Mouse (Mus musculus): ENCODE results near the gene Zc3h12b. TPM values are rescaled to one million over a fixed set of nuclear protein-coding genes. Genes with fewer than 3 reads are reported as not detected.

Gene Zc3h12b
- polyA plus RNA-seq (2012; ENCODE audit: low replicate concordance): 0.13 and 0.27 TPM in 2 replicates

DNA sequence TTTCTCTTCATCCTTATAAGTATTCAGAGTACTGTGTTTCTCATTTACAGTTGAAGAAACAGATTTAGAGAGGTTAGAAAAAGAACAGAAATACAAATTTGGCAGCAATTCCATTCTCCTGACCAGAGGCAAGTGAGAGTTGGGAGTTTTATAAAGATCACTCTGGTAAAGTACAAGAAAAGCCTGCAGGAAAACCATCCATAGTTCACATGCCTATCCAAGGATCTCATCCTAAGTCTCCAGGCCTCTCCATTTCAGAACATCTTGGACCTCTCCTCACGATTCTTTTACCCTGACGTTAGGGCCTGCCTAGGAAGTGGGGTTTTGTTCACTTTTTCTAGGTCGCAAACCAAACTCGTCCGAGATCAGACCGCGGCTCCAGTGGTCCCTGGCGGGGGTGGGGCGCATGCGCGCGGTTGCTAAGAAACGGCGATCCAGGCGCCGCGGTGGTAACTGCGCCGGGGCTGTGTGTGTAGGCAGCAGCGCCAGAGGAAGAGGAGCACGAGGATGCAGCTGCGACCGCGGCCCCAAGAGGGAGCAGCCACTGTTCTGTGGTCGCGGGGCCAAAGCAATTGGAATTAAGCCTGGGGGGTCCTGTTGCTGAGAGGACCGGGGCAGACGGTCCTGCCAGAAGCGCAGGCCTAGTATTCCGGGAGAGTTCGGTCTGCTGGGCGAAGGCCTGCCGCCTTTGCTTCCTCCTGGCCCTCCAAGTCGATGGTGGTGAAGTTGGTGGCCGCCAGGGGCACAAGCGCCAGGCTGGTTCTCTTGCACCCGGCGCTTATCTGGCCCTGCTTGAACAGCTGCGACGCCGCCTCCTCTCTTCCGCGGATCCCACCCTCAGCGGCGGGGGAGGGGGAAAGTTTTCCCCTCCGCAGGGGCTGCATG is at the start of gene Zc3h12b:
TSS of gene Zc3h12b (plus strand) at position 452 of the 885 bp plus-strand sequence.

GRCm38 (mm10) chrX:95956497-95957293 is 245.2 kb downstream of the Zc3h12b start, which contains the start of gene Las1l:
Gene Las1l, minus strand, starts transcription at chrX:95956962.

Other genes starting within 250 kb of the Zc3h12b start
- gene Asb12, start 153.7 kb upstream of the Zc3h12b start, polyA plus RNA-seq (2012; ENCODE audit: low replicate concordance): not detected in 2 replicates
- gene Pfn5, start 153.6 kb upstream of the Zc3h12b start, polyA plus RNA-seq (2012; ENCODE audit: low replicate concordance): not detected in 2 replicates
- 0.26 and 0.33 TPM in 2 replicates for gene Zc4h2, start 53.2 kb upstream of the Zc3h12b start, polyA plus RNA-seq (2012; ENCODE audit: low replicate concordance)
- 7.4 and 15.8 TPM in 2 replicates for gene Las1l, start 245.3 kb downstream of the Zc3h12b start, polyA plus RNA-seq (2012; ENCODE audit: low replicate concordance)